Mouse (Mus musculus): Measurements from ENCODE around the gene Kxd1.

Kxd1 gene

DNA sequence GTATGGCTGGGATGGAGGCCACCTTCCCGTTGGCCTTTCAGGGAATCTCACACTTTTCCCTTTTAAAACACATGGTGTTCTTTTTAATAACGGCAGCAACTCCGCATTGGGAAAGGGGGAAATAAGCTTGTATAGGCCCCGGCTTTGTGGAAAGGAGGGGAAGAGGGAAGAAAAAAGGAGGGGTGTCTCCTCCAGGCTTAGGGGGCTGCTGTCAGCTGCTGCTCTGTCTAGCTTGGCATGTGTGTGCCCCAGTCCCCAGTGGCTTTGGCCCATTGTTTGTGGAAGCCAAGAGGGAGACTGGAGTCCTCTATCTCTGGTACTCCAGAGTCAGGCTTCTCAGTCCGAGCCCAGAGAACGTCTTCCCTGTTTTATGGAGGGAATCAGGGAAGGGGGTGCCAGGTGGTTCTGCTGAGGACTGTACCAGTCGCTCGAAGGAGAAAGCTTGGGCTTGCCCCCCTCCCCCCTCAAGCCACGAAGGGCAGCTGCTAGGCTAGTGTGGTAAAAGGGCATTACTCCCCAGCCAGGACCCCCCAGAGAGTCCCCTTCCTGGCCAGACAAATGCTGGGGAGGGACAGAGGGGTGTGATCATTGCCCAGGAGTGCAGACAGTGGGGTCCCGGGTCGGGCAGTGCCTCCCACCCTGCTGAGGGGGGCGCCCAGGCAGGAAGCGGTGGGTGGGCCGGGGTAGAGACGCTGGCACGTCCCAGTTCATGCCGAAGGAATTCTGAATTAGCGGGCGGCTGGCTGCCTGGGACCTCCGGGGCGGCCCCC is 32.6 kb downstream of the Kxd1 start:
- DNase-seq (ENCODE audit: low read depth, low spot score), result no peak

GRCm38 (mm10) chr8:70494416-70494945 is 33.3 kb downstream of the Kxd1 start:
- DNase-seq (ENCODE audit: low read depth, low spot score), result no peak

- DNase-seq (ENCODE audit: low read depth, low spot score), result no peak
These were observed 33.9 kb downstream of the Kxd1 start for GRCm38 (mm10) chr8:70493692-70494415.

DNA sequence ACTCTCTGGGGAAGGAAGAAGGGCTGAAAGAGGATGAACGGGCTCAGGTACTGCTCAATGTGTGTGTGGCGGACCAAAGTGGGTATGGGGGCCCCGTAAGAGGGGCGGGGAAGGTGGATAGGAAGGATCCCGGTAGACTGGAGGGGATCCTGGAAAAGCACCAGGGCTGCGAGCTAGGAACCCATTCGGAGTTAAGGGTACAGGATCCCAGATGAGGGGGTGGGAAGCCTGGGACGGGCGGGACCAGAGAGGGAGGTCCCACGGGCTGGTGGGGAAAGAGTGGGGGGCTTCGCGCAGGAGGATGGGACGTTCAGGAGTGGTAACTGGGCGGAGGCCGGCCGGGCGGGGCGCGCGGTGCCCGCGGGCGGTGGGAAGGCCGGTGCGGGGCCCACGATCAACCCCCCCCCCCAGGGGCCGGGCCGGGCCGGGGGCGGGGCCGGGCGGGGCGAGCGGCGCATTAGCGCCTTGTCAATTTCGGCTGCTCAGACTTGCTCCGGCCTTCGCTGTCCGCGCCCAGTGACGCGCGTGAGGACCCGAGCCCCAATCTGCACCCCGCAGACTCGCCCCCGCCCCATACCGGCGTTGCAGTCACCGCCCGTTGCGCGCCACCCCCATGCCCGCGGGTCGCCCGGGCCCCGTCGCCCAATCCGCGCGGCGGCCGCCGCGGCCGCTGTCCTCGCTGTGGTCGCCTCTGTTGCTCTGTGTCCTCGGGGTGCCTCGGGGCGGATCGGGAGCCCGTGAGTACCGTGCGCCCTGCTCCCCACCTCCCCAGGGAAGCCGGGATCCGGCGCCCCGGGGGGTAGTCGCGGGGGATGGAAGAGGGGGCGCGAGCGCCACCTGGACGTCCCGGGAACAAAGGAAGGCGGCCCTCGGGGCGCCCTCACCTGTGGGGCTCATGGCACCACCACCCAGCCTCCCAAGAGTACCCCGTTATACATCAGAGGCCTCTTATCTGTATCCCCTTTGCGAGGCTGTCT is 34.8 kb downstream of the Kxd1 start, which contains the start of gene Crlf1:
TSS of gene Crlf1 (plus strand) at position 495 of the 977 bp plus-strand sequence.
- DNase-seq (ENCODE audit: low read depth, low spot score), result no peak

DNA sequence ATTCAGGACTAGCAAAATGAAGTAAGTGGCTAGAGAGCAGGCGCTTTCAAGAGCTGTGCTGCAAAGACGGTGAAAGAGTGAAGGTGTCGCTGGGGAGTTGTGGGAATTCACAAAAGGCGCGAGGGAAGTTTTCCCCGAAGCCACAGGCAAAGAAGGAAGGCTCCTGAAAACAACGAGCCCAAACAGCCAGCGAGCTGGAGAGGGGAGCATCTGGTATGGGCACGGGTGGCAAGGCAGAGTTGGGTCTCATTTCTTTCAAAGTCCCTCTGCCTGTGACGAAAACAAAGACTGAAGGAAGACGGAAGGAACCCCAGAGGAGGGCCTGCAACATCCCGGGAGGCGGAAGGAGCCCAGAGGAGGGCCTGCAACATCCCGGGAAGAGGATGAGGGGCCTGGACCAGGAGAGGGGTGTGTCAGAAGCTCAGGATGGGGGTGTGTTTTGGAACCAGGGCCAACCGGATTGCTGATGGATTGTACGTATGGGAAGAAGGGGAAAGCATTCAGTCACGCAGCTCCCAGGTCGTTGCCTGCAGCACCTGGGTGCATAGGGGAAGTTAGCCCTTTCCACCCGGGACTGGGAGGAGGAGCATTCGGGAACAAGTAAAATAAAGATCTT is 36.8 kb downstream of the Kxd1 start:
- DNase-seq (ENCODE audit: low read depth, low spot score), result no peak

GRCm38 (mm10) chr8:70490061-70490879 is 37.5 kb downstream of the Kxd1 start:
- DNase-seq (ENCODE audit: low read depth, low spot score), result no peak

GRCm38 (mm10) chr8:70489576-70489975 is 38.2 kb downstream of the Kxd1 start:
- no peak for DNase-seq (ENCODE audit: low read depth, low spot score)

DNA sequence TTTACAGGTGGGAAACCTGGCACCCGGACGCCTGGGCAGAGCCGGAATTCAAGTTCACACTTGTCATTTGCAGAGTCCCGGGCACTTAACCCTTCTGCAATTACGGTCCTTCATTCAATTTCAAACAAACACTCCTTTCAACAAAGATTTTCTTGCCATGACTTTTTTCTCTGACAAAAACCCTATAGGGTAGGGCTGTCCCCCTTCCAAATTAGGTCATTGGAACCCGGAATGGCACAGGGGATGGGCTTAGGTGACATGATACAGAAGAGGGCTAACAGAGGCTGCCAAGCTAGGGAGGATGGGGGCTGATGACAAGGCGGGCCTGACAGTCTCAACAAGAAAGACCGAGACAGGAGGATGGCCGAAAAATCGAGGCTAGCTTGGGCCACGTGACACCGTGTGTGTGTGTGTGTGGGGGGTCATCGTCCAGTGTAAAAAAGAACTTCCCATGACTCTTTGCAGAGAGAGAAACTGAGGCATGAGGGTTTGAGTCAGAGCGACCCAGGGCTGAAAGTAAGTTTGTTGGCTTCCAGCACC is 38.8 kb downstream of the Kxd1 start:
- DNase-seq (ENCODE audit: low read depth, low spot score), result no peak

- DNase-seq (ENCODE audit: low read depth, low spot score), result no peak
These were observed 39.6 kb downstream of the Kxd1 start for GRCm38 (mm10) chr8:70487993-70488796.

DNA sequence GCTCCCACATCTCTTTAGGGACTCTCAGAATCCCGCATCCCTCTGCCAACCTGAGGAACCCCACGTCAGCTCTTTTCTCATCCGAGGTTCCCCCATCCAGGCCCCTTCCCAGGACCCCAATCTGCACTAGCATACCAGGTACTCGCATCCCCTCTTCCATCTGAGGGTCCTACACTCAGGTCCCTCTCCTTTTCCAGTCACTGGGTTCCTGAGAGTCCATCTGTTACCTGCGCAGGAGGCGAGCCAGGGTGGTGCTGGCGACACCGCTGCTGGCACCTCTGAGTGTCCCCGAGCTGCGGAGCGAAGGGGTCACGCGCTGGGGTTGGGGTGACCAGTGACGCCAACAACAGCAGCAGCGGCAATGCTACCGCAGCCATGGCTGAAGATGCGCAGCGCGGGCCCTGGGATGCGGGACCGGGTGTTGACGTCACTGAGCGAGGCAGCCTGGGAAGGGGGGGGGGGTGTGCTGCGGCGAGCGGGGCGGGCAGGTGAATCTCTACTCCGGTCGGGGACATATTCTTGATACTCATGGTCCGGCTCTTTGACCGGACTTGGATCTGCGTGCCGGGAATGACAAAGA is 40.7 kb downstream of the Kxd1 start, which contains the start of gene Tmem59l:
TSS of gene Tmem59l (minus strand) at position 418 of the 580 bp plus-strand sequence.
- peak; percentile 91 for DNase-seq (ENCODE audit: low read depth, low spot score)

- DNase-seq (ENCODE audit: low read depth, low spot score), result peak; percentile 77
These were observed 41.5 kb downstream of the Kxd1 start for GRCm38 (mm10) chr8:70486191-70486681.

DNA sequence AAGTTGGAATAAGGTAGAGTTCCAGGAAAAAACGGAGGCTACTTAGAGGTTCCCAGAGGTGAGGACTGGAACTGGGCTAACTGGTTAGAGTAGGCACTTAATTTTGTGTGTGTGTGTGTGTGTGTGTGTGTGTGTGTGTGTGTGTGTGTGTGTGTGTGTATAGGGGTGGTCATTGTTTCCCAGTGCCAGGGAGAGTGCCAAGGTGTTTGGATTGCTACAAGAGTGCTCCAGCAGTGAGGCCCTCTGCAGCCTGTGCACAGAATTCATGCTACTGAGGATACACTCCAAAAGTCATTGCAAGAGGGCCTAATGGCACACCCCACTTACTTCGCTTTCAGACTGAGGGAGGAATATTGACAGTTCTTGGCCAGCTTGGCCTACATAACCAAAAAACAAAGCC is 44.8 kb downstream of the Kxd1 start:
- DNase-seq (ENCODE audit: low read depth, low spot score), result no peak

- DNase-seq (ENCODE audit: low read depth, low spot score), result peak; percentile 91
These were observed 45.8 kb downstream of the Kxd1 start for GRCm38 (mm10) chr8:70481908-70482307.

- peak; percentile 25 for DNase-seq (ENCODE audit: low read depth, low spot score)
These were observed 50.3 kb downstream of the Kxd1 start for GRCm38 (mm10) chr8:70477269-70477982.

GRCm38 (mm10) chr8:70476333-70477268 is 51.2 kb downstream of the Kxd1 start, which contains the start of gene Klhl26:
TSS of gene Klhl26 (minus strand) at chr8:70476968.
- peak; percentile 96 for DNase-seq (ENCODE audit: low read depth, low spot score)

GRCm38 (mm10) chr8:70471856-70472255 is 55.9 kb downstream of the Kxd1 start:
- peak; percentile 78 for DNase-seq (ENCODE audit: low read depth, low spot score)
